Comparison of ENCODE assay signal across 9 mouse cellular contexts in the genomic region with DNA sequence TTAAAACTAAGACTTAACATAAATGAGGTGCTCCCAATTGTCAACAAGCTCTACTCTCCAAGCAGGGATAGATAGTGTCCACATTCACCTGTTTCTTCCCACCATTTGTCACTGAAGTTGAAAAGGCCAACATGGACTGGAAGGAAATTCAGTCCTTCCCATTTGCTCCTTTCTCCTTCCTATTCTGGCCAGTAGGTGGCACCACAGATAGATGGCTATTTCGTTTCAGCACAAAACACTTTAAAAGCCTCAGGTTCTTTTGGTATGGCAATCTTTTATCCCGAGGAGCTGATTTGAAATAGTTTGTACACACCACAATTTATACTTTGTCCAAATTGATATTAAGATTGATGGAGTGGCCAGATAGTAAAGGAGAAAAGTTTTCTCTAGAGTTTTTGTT. TPM values are rescaled to one million over a fixed set of nuclear protein-coding genes. Genes with fewer than 3 reads are reported as not detected.
DNase-seq lines count a peak whose midpoint lies in the region; ATAC-seq and TF ChIP-seq lines count a peak whose summit lies in the region.
"Had no signal": no experiment of that assay in that cellular context is flagged by ENCODE, and none has a peak within 500 bp of the region (broad histone marks: within the 10 kb centered on the region; RNA-seq: fewer than 3 reads in every experiment).

No protein-coding gene starts in this region.

- no peaks in the 10 kb centered on the region for H3K36me3 ChIP-seq in forebrain, postnatal 0 days (ENCODE audit: insufficient read depth)
- no peaks in the 10 kb centered on the region for H3K36me3 ChIP-seq in forebrain, embryonic 12.5 days (replicated peaks)
- no peaks in the 10 kb centered on the region for H3K36me3 ChIP-seq in neural tube, embryonic 15.5 days
- no peaks in the 10 kb centered on the region for H3K36me3 ChIP-seq in limb, embryonic 11.5 days (ENCODE audit: control insufficient read depth, insufficient read depth, low read length)
- no peaks in the 10 kb centered on the region for H3K36me3 ChIP-seq in thymus, adult 2 months (ENCODE audit: control insufficient read depth, insufficient read depth, low read length)

- TF ChIP-seq POLR2A in thymus, adult 2 months (IDR thresholded peaks at IDR 0.05; ENCODE audit: control insufficient read depth, extremely low read depth, insufficient read depth, low read length, poor library complexity), result no peak

- DNase-seq in forebrain, postnatal 0 days, result peak; percentile 43
- DNase-seq in neural tube, embryonic 10.5 days (ENCODE audit: extremely low spot score, low spot score), result peak; percentile 16
- DNase-seq in brain, adult 2 months (ENCODE audit: low read depth, low spot score), result peak; percentile 58
- DNase-seq in frontal cortex, postnatal 36 days (ENCODE audit: low spot score in 2 of 2), result peak; percentile 8 to 40
- peak; percentile 49 for DNase-seq in limb, embryonic 11.5 days (ENCODE audit: low spot score)
- DNase-seq in thymus, adult 2 months, result peak; percentile 21

- peak; percentile 70 for TF ChIP-seq CTCF in forebrain, postnatal 0 days (IDR thresholded peaks at IDR 0.05; ENCODE audit: low read depth)
- TF ChIP-seq CTCF in thymus, adult 2 months (IDR thresholded peaks at IDR 0.05; ENCODE audit: borderline replicate concordance, control insufficient read depth, extremely low read depth, insufficient read depth, low read length, poor library complexity), result no peak

- WGBS in forebrain, postnatal 0 days, result 22% methylated on average over 2 of the region's 2 CpGs
- WGBS in forebrain, embryonic 12.5 days, result 22% methylated on average over 2 of the region's 2 CpGs
- whole genome bisulfite sequencing in neural tube, embryonic 15.5 days, result 13% methylated on average over 2 of the region's 2 CpGs
- 36% methylated on average over 2 of the region's 2 CpGs for WGBS in limb, embryonic 11.5 days
- WGBS in thymus, adult 2 months, result 8% methylated on average over 2 of the region's 2 CpGs

- no peaks in the 10 kb centered on the region for H3K27me3 ChIP-seq in forebrain, postnatal 0 days (ENCODE audit: insufficient read depth, low read length)
- H3K27me3 ChIP-seq in forebrain, embryonic 12.5 days, result peaks cover 6% of the 10 kb centered on the region; the same call in 1 of the 2 replicates
- no peaks in the 10 kb centered on the region for H3K27me3 ChIP-seq in neural tube, embryonic 15.5 days (replicated peaks)
- H3K27me3 ChIP-seq in limb, embryonic 11.5 days (ENCODE audit: control insufficient read depth, insufficient read depth, low read length), result no peaks in the 10 kb centered on the region
- H3K27me3 ChIP-seq in thymus, adult 2 months (ENCODE audit: control insufficient read depth, insufficient read depth, low read length), result no peaks in the 10 kb centered on the region

- no peak overlapping the region for H3K4me3 ChIP-seq in forebrain, postnatal 0 days (ENCODE audit: low read depth, low read length)
- no peak overlapping the region for H3K4me3 ChIP-seq in forebrain, embryonic 12.5 days (replicated peaks)
- no peak overlapping the region for H3K4me3 ChIP-seq in neural tube, embryonic 15.5 days (replicated peaks)
- no peak overlapping the region for H3K4me3 ChIP-seq in limb, embryonic 11.5 days (ENCODE audit: low read depth, low read length)
- no peak overlapping the region for H3K4me3 ChIP-seq in thymus, adult 2 months (ENCODE audit: control insufficient read depth, insufficient read depth, low read length)

- H3K9ac ChIP-seq in forebrain, postnatal 0 days, result no peak overlapping the region
- H3K9ac ChIP-seq in forebrain, embryonic 12.5 days, result no peak overlapping the region
- no peak overlapping the region for H3K9ac ChIP-seq in neural tube, embryonic 15.5 days (replicated peaks)
- no peak overlapping the region for H3K9ac ChIP-seq in limb, embryonic 11.5 days (ENCODE audit: low read length)

- H3K4me1 ChIP-seq in forebrain, postnatal 0 days (ENCODE audit: insufficient read depth), result no peaks in the 10 kb centered on the region
- H3K4me1 ChIP-seq in forebrain, embryonic 12.5 days, result no peaks in the 10 kb centered on the region
- no peaks in the 10 kb centered on the region for H3K4me1 ChIP-seq in neural tube, embryonic 15.5 days
- H3K4me1 ChIP-seq in limb, embryonic 11.5 days (ENCODE audit: control insufficient read depth, insufficient read depth, low read length), result no peaks in the 10 kb centered on the region
- H3K4me1 ChIP-seq in thymus, adult 2 months (replicated peaks; ENCODE audit: control insufficient read depth, insufficient read depth, low read length), result no peaks in the 10 kb centered on the region

- H3K27ac ChIP-seq in forebrain, postnatal 0 days (ENCODE audit: low read depth, low read length), result no peak overlapping the region
- H3K27ac ChIP-seq in forebrain, embryonic 12.5 days, result no peak overlapping the region
- no peak overlapping the region for H3K27ac ChIP-seq in neural tube, embryonic 15.5 days (replicated peaks)
- no peak overlapping the region for H3K27ac ChIP-seq in limb, embryonic 11.5 days (replicated peaks; ENCODE audit: low read depth, low read length)
- H3K27ac ChIP-seq in thymus, adult 2 months (ENCODE audit: control insufficient read depth, insufficient read depth, low read length), result no peak overlapping the region
- H3K27ac ChIP-seq: macrophage had no signal

- no peak for ATAC-seq in forebrain, postnatal 0 days
- no peak for ATAC-seq in forebrain, embryonic 12.5 days (ENCODE audit: low FRiP score)
- ATAC-seq in neural tube, embryonic 15.5 days (ENCODE audit: low FRiP score), result no peak
- ATAC-seq in limb, embryonic 11.5 days (ENCODE audit: insufficient number of reproducible peaks, low FRiP score, low TSS enrichment, low read depth), result no peak

- H3K4me2 ChIP-seq in forebrain, postnatal 0 days (ENCODE audit: low read depth), result no peak overlapping the region
- H3K4me2 ChIP-seq in forebrain, embryonic 12.5 days, result no peak overlapping the region
- H3K4me2 ChIP-seq in neural tube, embryonic 15.5 days, result no peak overlapping the region
- H3K4me2 ChIP-seq in limb, embryonic 11.5 days (ENCODE audit: low read depth, severe bottlenecking), result no peak overlapping the region

- H3K9me3 ChIP-seq in forebrain, postnatal 0 days (ENCODE audit: low read length), result no peaks in the 10 kb centered on the region
- H3K9me3 ChIP-seq in forebrain, embryonic 12.5 days, result no peaks in the 10 kb centered on the region
- no peaks in the 10 kb centered on the region for H3K9me3 ChIP-seq in neural tube, embryonic 15.5 days (replicated peaks)
- no peaks in the 10 kb centered on the region for H3K9me3 ChIP-seq in limb, embryonic 11.5 days (ENCODE audit: control insufficient read depth, low read length)

RNA-seq across cellular contexts. Expression of a gene that starts 21.7 kb away (rescaled TPM):
- 69.7 and 82.8 TPM in 2 replicates for total RNA-seq in forebrain, postnatal 0 days (2014; rRNA removed)
- polyA plus RNA-seq in forebrain, postnatal 0 days (2015; fragmentation: Nextera tagmentation; extraction: Ambion mirVana), result 18.1 and 28.1 TPM in 2 replicates
- polyA plus RNA-seq in forebrain, embryonic 12.5 days (2016; fragmentation: Nextera tagmentation; extraction: Ambion mirVana), result 4.0 and 4.1 TPM in 2 replicates
- 11.4 and 13.8 TPM in 2 replicates for polyA plus RNA-seq in neural tube, embryonic 15.5 days (2015; fragmentation: Nextera tagmentation; extraction: Ambion mirVana)
- 1.2 and 1.6 TPM in 2 replicates for polyA plus RNA-seq in limb, embryonic 11.5 days (2014; fragmentation: Nextera tagmentation; extraction: Ambion mirVana)
- polyA plus RNA-seq in thymus, adult 2 months (2012; rRNA removed), result 0.03 and 0.06 TPM in 2 replicates
- polyA plus RNA-seq: macrophage had no signal
